Mouse (Mus musculus): ENCODE measurements around the gene Ppp1r14a.

Ppp1r14a gene

GRCm38 (mm10) chr7:29335841-29336671, 46.9 kb downstream of the Ppp1r14a start:
- DNase-seq, result no peak

DNA sequence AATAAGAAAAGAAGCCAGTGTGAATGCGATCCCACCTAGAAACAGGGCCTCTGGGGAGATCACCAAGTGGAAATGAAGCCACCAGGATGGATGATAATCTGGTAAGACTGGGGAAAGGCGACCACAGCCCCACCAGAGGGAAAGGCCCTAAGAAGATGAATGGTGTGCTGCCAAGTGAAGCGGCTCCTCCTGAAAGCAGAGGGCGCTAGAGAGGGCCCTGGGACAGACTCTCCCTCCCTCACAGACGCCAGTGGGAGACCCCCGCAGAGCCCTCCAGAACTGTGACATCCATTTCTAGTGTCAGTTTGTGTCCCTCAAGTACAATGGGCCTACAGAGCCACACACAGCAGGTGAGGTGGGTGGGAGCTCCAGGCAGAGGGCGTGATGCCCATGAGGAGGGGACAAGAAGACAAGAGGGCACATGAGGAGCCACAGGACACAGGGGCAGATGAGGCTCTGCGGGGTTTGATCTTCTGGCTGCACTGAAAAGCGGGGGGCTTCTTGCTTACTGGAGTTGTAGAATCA, 47.7 kb downstream of the Ppp1r14a start:
- no peak for DNase-seq

DNA sequence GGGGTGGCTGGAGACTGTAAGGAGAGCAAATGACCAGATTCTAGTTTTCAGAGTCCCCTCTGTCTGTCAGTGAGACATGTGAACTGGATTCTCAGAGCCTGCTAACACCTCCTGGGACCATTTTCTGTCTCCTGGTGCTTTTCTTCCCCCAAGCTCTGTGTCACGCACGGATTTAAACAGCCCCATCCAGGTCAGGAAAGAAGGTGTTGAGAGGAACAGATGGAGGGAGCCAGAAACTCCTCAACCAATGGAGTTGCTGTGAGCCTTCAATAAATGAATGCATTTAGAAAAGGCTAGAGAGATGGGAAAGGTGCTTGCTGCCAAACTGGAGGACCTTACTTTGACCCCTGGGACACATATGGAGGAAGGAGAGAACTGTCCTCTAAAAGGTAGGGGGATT, 48.7 kb downstream of the Ppp1r14a start:
- no peak for DNase-seq

- DNase-seq, result no peak
Observed at GRCm38 (mm10) chr7:29338351-29338919, 49.3 kb downstream of the Ppp1r14a start.

- DNase-seq, result no peak
Observed at GRCm38 (mm10) chr7:29338984-29339679, 50.0 kb downstream of the Ppp1r14a start.

DNA sequence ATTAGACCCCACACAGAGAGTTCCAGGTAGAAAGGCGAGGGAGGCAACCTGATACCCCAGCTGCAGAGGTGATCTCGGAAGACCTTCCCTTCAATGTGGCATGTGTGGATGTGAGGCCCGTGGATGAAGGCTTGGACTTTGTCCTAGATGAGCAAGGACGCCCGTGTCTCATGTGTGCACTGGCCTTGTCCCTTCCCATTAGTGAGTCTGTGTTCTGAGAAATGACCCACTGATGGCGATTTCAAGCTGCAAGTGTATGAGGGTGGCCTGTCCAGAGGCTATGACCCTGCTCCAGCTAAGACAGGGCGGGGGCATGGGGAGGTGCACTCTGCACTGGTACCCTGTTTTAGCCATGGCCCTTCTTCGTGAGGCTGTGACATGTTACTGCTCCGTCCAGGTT, 51.1 kb downstream of the Ppp1r14a start:
- DNase-seq, result no peak

DNA sequence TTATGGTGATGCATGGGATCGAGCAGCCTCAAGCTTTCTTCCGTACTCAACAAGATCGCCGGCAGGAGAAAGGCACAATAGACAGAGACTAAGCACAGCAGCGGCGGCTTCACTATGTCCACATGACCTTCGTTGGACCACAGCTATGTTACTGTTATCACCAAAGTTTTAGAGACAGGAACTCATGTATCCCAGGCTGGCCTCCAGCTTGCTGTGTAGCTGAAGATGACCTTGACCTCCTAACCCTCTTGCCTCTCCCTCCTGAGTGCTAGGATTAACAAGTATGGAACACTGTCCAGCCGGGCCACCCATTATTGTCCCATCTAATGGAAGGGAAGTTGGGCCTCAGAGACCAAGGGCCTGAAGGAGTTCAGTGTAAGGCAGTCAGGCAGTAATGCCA, 51.7 kb downstream of the Ppp1r14a start:
- no peak for DNase-seq

GRCm38 (mm10) chr7:29341722-29342121, 52.6 kb downstream of the Ppp1r14a start:
- DNase-seq, result no peak

DNA sequence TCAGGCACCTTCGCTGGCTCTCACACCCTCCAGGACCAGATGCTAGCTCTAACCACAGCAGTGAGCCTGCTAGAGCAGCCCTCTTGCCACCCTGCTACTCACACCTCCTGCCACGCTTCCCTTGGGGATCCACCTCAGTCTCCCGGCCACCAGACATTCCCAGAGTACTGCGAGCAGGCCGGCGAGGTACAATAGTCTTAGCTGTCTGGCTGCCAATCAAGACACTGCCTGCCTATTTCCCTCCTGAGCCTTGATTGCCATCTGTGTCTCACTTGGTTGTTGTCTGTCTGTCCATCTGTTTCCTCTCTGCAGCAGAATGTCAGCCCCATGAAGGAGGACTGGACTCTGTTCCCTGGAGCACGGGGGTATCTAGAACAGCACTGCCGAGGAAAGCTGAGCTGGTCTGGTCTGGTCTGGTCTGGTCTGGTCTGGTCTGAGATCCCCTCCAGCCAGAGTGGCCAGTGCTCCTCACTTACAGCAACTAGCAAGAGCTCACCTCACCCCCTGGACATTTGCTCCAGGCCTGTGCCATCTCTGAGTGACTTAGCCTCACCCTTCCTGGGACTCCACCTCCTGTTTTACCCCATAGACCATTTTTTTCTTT, 53.5 kb downstream of the Ppp1r14a start:
- no peak for DNase-seq
